Mouse (Mus musculus) stomach, postnatal 0 days (tissue): ENCODE measurements around the gene Gm5728. TPM values are rescaled to one million over a fixed set of nuclear protein-coding genes. Genes with fewer than 3 reads are reported as not detected.
"Not testable (repeated sequence)": the region's sequence is repeated elsewhere in the genome, so short reads cannot be mapped to it uniquely, and the experiment has no call there.

ENCODE experiments used
- ATAC-seq: fragments of 200-750 bp; cut with Nextera tagmentation; 2 replicates; pipeline ENCODE4 v1.8.0; 2017; ENCODE audit not compliant: low FRiP score, low TSS enrichment
- DNase-seq: peaks from one replicate; pipeline ENCODE4 v3.0.0-alpha.2; 2016; ENCODE audit warnings: low spot score
- H3K27ac ChIP-seq: fragments of 300-500 bp; sonication (generic); replicated peaks from 2 replicates; pipeline ENCODE4 v1.5.1; 2014; ENCODE audit warnings: mild to moderate bottlenecking, control low read depth
- H3K27me3 ChIP-seq: fragments of 300-500 bp; sonication (generic); 2 replicates; pipeline ENCODE4 v1.6.1; 2014; ENCODE audit warnings: low read length; ENCODE audit not compliant: control insufficient read depth, insufficient read depth
- H3K36me3 ChIP-seq: fragments of 300-500 bp; sonication (generic); 2 replicates; pipeline ENCODE4 v1.6.1; 2014; ENCODE audit warnings: low read length, mixed read lengths; ENCODE audit not compliant: control insufficient read depth, insufficient read depth
- H3K4me1 ChIP-seq: fragments of 300-500 bp; sonication (generic); replicated peaks from 2 replicates; pipeline ENCODE4 v1.6.1; 2014; ENCODE audit warnings: antibody characterized with exemption; ENCODE audit not compliant: control insufficient read depth, insufficient read depth
- H3K4me2 ChIP-seq: fragments of 300-500 bp; sonication (generic); replicated peaks from 2 replicates; pipeline ENCODE4 v1.6.1; 2014; ENCODE audit warnings: low read depth, mild to moderate bottlenecking, control low read depth, moderate library complexity
- H3K4me3 ChIP-seq: fragments of 300-500 bp; sonication (generic); 2 replicates; pipeline ENCODE4 v1.5.1; 2014; ENCODE audit warnings: low read depth, low read length, control low read depth
- H3K9ac ChIP-seq: fragments of 300-500 bp; sonication (generic); 2 replicates; pipeline ENCODE4 v1.6.1; 2014; ENCODE audit warnings: mild to moderate bottlenecking, low read length, control low read depth, mixed read lengths
- H3K9me3 ChIP-seq: fragments of 300-500 bp; sonication (generic); 2 replicates; pipeline ENCODE4 v1.6.1; 2016; ENCODE audit warnings: low read length; ENCODE audit not compliant: control insufficient read depth
- WGBS: fragments of 180-500 bp; shearing (Covaris S2); extraction: QIAGEN DNeasy Blood & Tissue Kit; methylation state at CpG from one replicate; pipeline ENCODE4 v1.1.7; 2014; 5-methylcytosine and 5-hydroxymethylcytosine counted together
- polyA plus RNA-seq: library from polyadenylated mRNA; unstranded; fragments of >200 nt; fragmentation: Nextera tagmentation; extraction: Ambion mirVana; gene quantifications from 2 replicates; pipeline ENCODE4 v1.2.1, GENCODE M21; 2015

Gene Gm5728
- polyA plus RNA-seq: not detected in 2 replicates

- H3K36me3 ChIP-seq, H3K9ac ChIP-seq, H3K27ac ChIP-seq, H3K27me3 ChIP-seq, ATAC-seq, H3K4me1 ChIP-seq, H3K4me3 ChIP-seq, H3K9me3 ChIP-seq, DNase-seq, H3K4me2 ChIP-seq: not testable (repeated sequence)
- no CpG with 5 or more reads among the region's 1 CpGs for WGBS
Observed at GRCm38 (mm10) chr7:20375310-20375709, at the start of gene Gm5728. Gene Gm5728 (minus strand): TSS chr7:20375410.

GRCm38 (mm10) chr7:20417642-20418041 is 42.4 kb upstream of the Gm5728 start, which contains the start of gene Vmn1r100:
Gene Vmn1r100 (plus strand): TSS chr7:20417942.
- not testable (repeated sequence) for H3K4me1 ChIP-seq, DNase-seq, H3K9ac ChIP-seq, H3K9me3 ChIP-seq, H3K27me3 ChIP-seq, H3K4me2 ChIP-seq, H3K4me3 ChIP-seq, ATAC-seq, H3K27ac ChIP-seq, H3K36me3 ChIP-seq
- WGBS: no CpG with 5 or more reads among the region's 3 CpGs

GRCm38 (mm10) chr7:20333965-20334364 is 41.2 kb downstream of the Gm5728 start, which contains the start of gene Gm4133:
Gene Gm4133 (minus strand): TSS chr7:20334065.
- not testable (repeated sequence) for H3K9me3 ChIP-seq, H3K36me3 ChIP-seq, H3K4me2 ChIP-seq, H3K4me1 ChIP-seq, DNase-seq, H3K9ac ChIP-seq, H3K27ac ChIP-seq, H3K4me3 ChIP-seq, ATAC-seq, H3K27me3 ChIP-seq
- WGBS: no CpG with 5 or more reads among the region's 2 CpGs

Other genes starting within 250 kb of the Gm5728 start
- not detected in 2 replicates for gene Vmn1r93, start 236.3 kb downstream of the Gm5728 start, polyA plus RNA-seq
- not detected in 2 replicates for gene Vmn1r94, start 207.0 kb downstream of the Gm5728 start, polyA plus RNA-seq
- not detected in 2 replicates for gene Vmn1r95, start 181.7 kb downstream of the Gm5728 start, polyA plus RNA-seq
- not detected in 2 replicates for gene Gm6164, start 169.8 kb downstream of the Gm5728 start, polyA plus RNA-seq
- not detected in 2 replicates for gene Gm4498, start 141.6 kb downstream of the Gm5728 start, polyA plus RNA-seq
- gene Gm5890, start 112.6 kb downstream of the Gm5728 start, polyA plus RNA-seq: 0.15 TPM in 1 of 2 replicates, not detected in the other
- not detected in 2 replicates for gene Gm4133, start 41.3 kb downstream of the Gm5728 start, polyA plus RNA-seq
- gene Vmn1r100, start 42.5 kb upstream of the Gm5728 start, polyA plus RNA-seq: not detected in 2 replicates
- not detected in 2 replicates for gene Vmn1r101, start 67.2 kb upstream of the Gm5728 start, polyA plus RNA-seq
- not detected in 2 replicates for gene Gm10670, start 99.5 kb upstream of the Gm5728 start, polyA plus RNA-seq
- gene Vmn1r103, start 135.1 kb upstream of the Gm5728 start, polyA plus RNA-seq: not detected in 2 replicates
- not detected in 2 replicates for gene Vmn1r104, start 158.4 kb upstream of the Gm5728 start, polyA plus RNA-seq
- gene Gm5726, start 170.3 kb upstream of the Gm5728 start, polyA plus RNA-seq: not detected in 2 replicates
- gene Gm4141, start 200.8 kb upstream of the Gm5728 start, polyA plus RNA-seq: not detected in 2 replicates
- gene Gm4513, start 223.6 kb upstream of the Gm5728 start, polyA plus RNA-seq: not detected in 2 replicates